Mouse (Mus musculus) heart, postnatal 0 days (tissue): ENCODE results near the gene Ulk3.

ENCODE experiments used
- CTCF ChIP-seq: IDR thresholded peaks from 2 replicates; pipeline ENCODE4 v1.5.1; 2016; ENCODE audit warnings: antibody characterized with exemption, control low read depth, low read depth
- EP300 ChIP-seq: IDR thresholded peaks from 2 replicates; pipeline ENCODE4 v1.6.1; 2016; ENCODE audit warnings: antibody characterized with exemption, low read depth

- no peak for TF ChIP-seq CTCF
- TF ChIP-seq EP300, result no peak
Observed at GRCm38 (mm10) chr9:57557215-57557614, 32.0 kb upstream of the Ulk3 start.
